Mouse (Mus musculus): Measurements from ENCODE around the gene D430041D05Rik. TPM values are rescaled to one million over a fixed set of nuclear protein-coding genes. Genes with fewer than 3 reads are reported as not detected.
A peak's percentile ranks its signal among the peaks of the same experiment; 100 is the strongest.

Gene D430041D05Rik
- polyA plus RNA-seq, 3 experiments from 2014 or later, result 0.17 TPM; not detected in 2

- ATAC-seq, result no peak
Observed at GRCm38 (mm10) chr2:104188859-104189258, 222.0 kb downstream of the D430041D05Rik start.

DNA sequence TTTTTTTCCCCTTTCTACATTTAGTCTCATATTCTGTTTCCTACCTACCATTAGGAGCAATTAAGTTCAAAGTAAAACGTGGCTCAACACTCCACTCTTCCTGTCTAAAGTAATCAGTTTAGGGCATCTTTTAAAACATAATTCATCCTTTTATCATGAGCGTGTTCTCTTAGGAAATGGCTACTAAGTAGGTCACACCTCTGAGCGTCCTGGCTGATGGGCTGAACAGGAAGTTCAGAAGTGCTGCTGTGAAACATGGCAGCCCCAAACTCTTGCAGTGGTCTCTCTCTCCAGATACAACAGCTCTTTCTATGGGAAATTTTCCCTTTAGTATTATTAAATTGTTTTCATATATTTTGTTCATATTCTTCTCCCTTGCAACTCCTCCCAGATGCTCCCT, 223.7 kb downstream of the D430041D05Rik start:
- ATAC-seq, result no peak

GRCm38 (mm10) chr2:104185616-104186015, 225.2 kb downstream of the D430041D05Rik start:
- ATAC-seq, result no peak

DNA sequence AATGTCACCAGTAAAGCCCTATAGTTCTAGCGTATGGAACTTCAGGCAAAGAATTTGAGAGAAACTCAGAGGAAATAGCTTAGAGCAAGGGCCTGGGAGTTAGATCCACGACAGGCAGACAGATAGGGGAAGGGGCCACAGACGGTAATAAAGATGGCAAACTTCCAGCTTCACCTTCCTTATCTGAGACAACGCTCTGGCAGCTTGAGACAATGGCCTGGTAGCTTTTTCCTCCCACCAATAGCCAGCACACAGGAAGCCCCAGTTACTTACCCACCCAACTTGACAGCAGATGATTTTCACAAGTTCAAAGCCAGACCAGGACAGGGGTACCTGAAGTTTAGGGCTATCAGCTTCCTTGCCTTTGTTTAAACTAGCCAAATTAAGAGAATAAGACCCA, 226.5 kb downstream of the D430041D05Rik start:
- ATAC-seq, result no peak

DNA sequence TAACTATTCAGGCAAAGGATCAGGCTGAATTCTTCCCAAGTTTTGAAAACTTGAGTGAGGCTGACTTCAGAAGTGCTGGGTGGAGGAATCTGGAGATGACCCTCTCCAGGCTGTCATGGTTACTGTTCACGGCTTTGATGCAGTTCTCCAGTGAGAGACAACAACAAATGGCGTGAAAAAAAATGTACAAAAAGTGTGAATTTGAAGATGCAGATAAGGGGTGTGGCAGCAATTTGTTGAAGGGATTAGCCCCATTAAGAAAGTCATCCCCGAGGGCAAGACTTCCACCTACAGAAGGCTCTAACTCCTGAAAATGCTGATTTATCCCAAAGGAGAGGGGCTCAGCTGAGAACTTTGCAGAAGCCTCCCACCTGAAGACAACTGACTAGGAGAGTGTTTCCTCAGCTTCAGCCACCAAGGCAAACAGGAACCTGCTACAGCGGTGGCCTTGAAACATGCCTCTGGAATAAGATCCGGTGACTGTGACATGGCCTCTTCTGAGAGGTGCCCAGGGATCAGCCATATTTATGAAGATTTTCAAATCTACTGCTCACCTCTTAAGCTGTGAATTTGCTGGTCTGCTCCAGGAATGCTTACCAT, 227.5 kb downstream of the D430041D05Rik start:
- ATAC-seq, result no peak

DNA sequence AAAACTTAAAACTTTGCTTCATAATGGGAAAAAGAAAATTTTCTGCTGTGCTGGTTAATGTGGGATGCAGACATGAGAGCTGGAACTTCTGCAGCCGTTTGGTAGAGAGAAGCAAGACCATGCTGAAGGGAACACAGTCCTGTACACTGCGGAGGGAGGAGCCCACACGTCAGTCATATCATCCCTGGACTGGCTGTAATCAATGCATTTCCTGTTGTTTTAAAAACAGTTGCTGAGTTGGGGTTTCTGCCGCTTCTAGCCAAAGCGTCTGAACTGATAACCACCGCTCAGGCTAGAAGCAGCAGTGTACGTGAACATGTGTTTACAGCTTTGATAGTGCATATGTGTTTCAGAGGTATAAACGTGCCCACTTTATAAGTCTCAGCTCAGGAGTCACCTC, 231.2 kb downstream of the D430041D05Rik start:
- ATAC-seq, result no peak

GRCm38 (mm10) chr2:104178251-104178650, 232.6 kb downstream of the D430041D05Rik start:
- ATAC-seq, result no peak

DNA sequence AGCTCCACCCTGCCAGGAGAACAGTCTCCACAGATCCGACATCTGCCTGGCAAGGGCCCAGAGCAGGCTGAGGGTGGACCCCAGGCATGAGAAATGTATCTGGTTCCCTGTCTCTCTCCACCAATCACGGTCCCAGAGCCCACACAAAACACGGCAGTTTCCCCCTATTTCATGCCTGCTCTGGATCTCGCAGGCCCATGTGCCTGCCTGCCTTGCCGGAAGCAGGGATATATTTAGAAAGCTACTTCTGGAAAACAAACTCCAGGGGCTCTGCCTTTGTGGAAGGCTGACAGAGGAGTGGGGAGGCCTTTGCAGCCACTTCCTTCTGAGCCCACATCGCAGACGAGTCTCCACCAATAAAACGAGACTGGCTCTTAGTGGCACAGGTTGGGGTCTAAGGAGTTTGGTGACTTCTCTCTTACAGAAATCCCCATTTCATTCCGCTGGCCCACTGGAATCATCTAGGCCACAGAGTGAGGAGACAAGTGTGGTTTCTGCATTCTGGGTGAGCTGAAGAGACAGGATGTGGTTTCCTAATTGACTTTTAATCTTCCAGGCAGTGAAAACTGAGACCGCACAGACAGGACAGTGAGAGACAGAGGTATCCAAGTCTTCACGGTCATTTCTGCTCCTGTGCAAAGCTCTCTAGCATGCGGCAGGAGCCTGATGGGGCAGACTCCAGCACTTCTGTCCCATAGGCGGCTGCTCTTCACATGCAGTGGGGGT, 233.7 kb downstream of the D430041D05Rik start:
- ATAC-seq, result peak; percentile 64

GRCm38 (mm10) chr2:104176166-104176978, 234.4 kb downstream of the D430041D05Rik start:
- no peak for ATAC-seq

GRCm38 (mm10) chr2:104175476-104176165, 235.2 kb downstream of the D430041D05Rik start:
- ATAC-seq, result no peak

GRCm38 (mm10) chr2:104173431-104173830, 237.4 kb downstream of the D430041D05Rik start:
- no peak for ATAC-seq

GRCm38 (mm10) chr2:104172695-104173348, 238.0 kb downstream of the D430041D05Rik start:
- peak; percentile 90 for ATAC-seq

- no peak for ATAC-seq
Observed at GRCm38 (mm10) chr2:104168186-104168896, 242.5 kb downstream of the D430041D05Rik start.

DNA sequence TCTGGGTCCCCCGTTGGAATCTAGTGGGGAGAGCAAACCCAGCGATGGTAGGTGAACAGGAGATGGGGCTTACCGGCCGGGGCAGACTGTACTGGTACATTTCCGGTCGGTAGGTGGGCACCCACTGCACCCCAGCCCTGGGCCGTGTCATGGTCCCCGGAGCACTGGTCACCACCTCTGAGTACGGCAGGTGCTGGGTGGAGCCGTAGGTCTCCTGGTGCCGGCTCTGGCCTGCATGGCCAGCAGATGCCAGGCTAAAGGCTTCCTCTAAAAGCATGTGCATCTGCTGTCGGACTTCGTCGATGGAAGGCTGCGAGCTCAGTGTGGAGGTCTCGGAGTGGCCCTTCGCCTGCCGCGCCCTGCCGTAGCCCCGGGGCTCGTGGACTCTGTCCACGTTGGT, 243.0 kb downstream of the D430041D05Rik start:
- no peak for ATAC-seq

DNA sequence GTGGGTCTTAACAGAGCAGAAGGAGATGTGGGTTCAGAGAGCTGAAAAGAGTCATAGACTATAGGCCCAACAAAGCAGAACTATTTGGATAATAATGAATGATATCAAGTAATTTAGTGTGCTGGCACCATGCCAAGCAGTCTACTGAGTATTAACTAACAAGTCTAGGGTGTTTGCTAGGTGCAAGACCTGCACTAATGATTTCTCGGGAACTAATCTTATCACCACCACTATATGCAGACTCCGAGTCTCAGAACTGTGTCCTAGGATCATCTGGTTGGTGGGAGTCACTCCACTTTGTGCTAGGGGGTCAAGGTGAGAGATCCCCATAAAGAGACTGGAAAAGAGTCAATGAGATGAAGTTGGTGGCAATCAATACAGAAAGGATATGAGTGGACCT, 245.2 kb downstream of the D430041D05Rik start:
- ATAC-seq, result no peak

DNA sequence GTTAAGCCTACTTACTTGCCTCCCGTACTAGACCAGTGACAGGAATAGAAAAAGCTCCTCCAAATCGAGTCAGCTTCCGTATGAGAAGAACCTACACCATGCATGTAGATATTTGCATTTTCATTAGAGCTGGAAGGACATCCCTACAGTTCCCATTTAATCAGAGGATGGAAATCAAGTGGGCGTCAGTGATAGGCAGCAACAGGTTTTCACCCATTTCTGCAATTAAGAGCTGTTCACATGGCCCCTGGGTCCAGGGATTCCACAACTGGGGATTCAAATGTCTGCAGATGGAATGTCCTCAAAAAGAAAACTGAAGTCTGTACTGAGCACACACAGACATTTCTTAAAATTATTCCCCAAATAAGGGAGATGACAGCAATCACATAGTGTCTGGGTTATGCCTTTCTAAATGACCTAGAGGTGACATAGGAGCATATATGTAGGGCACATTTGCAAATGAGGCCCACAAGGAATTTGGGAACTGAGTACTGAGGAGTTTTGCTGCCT, 246.8 kb downstream of the D430041D05Rik start:
- ATAC-seq, result no peak

DNA sequence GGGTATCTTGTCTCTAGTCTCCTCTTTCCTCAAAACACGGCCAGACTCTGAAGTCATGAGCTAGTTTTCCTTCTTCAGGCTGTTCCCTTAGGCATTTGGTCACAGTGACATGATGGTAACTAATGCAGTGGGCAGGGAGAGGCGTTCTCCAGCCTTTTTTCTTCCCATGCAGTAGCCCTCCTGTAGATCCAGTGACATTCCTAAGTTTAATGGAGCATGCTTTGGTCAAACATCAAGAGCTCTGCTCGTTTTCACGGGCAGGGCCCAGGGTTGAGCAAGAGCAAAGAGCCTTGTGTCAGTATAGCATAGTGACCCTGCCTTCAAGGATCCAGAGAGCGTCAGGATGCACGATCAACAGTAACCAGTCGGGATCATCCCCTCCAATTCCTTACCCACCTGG, 247.4 kb downstream of the D430041D05Rik start:
- ATAC-seq, result no peak

DNA sequence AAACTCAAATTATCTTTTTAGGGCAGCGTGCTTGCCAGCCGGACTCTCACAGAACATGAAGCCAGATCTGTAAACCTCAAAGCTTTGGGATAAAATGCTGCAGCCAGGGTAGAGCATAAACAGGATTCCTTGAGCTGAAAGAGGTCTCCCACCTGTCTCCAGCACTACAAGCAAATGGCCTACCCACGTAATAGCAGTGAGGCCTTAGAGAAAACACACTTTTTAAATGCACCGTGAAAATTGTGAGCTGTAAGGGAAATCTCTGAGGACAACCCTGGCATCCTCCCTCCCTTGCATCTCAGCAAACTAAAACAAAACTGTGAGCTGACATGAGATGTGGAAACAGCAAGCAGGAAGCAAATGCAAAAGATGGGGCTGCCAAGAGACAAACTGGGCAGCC, 253.0 kb downstream of the D430041D05Rik start:
- ATAC-seq, result no peak

- ATAC-seq, result no peak
Observed at GRCm38 (mm10) chr2:104153876-104154275, 256.9 kb downstream of the D430041D05Rik start.

- no peak for ATAC-seq
Observed at GRCm38 (mm10) chr2:104153345-104153744, 257.5 kb downstream of the D430041D05Rik start.

GRCm38 (mm10) chr2:104150608-104151397, 260.0 kb downstream of the D430041D05Rik start:
- ATAC-seq, result no peak

Data from inflammation-experienced regulatory T-cells, adult 6 months (primary cell).